Mouse (Mus musculus) bone marrow, adult 2 months (tissue): Measurements from ENCODE around the gene Lcp1. TPM values are rescaled to one million over a fixed set of nuclear protein-coding genes. Genes with fewer than 3 reads are reported as not detected.

Experiments
- H3K27ac ChIP-seq: fragments of 200-500 bp; 2 replicates; pipeline ENCODE4 v1.5.1; 2012; ENCODE audit warnings: low read depth, mild to moderate bottlenecking, control low read depth, inconsistent platforms, low read length; ENCODE audit not compliant: control insufficient read depth, poor library complexity, insufficient read depth
- H3K4me1 ChIP-seq: fragments of 200-500 bp; 2 replicates; pipeline ENCODE4 v1.6.1; 2011; ENCODE audit warnings: low read length; ENCODE audit not compliant: control insufficient read depth, insufficient read depth
- H3K4me3 ChIP-seq: fragments of 200-500 bp; replicated peaks from 2 replicates; pipeline ENCODE3; 2011; ENCODE audit warnings: mild to moderate bottlenecking, low read depth, low read length, control low read depth; ENCODE audit not compliant: control insufficient read depth
- CTCF ChIP-seq: fragments of 200-500 bp; IDR thresholded peaks from 2 replicates; pipeline ENCODE4 v1.5.1; 2011; ENCODE audit warnings: low read length, control low read depth; ENCODE audit not compliant: control insufficient read depth, insufficient read depth
- POLR2A ChIP-seq: fragments of 200-500 bp; IDR thresholded peaks from 2 replicates; pipeline ENCODE4 v1.6.1; 2011; ENCODE audit warnings: low read depth, mild to moderate bottlenecking, control low read depth, low read length, borderline replicate concordance; ENCODE audit not compliant: control insufficient read depth
- WGBS: fragments of 180-500 bp; shearing (Covaris S2); methylation state at CpG from one replicate; pipeline ENCODE4 v1.1.7; 2018; 5-methylcytosine and 5-hydroxymethylcytosine counted together
- polyA plus RNA-seq: library from polyadenylated mRNA; stranded (reverse); fragments of >200 nt; gene quantifications from 2 replicates; pipeline ENCODE4 v1.2.4, GENCODE M21; 2011; ENCODE audit warnings: low replicate concordance; ENCODE audit not compliant: missing spikeins, insufficient read depth, insufficient read length

Gene Lcp1
- polyA plus RNA-seq, 1 experiment = 169 TPM

GRCm38 (mm10) chr14:75250432-75250831, 119.5 kb downstream of the Lcp1 start:
- H3K4me1 ChIP-seq = peaks cover 2% of the 10 kb centered on the region
- H3K4me3 ChIP-seq = no peak overlapping the region
- TF ChIP-seq CTCF (no peak), POLR2A (no peak)
- no peak overlapping the region for H3K27ac ChIP-seq
- WGBS = 63% methylated on average over 3 of the region's 3 CpGs

- Histone ChIP-seq H3K4me3 (no peak overlapping the region), H3K4me1 (peaks cover 2% of the 10 kb centered on the region), H3K27ac (no peak overlapping the region)
- TF ChIP-seq CTCF (peak; percentile 48), POLR2A (no peak)
- WGBS = 45% methylated on average over 5 of the region's 5 CpGs
Observed at GRCm38 (mm10) chr14:75256521-75256920, 125.6 kb downstream of the Lcp1 start.

GRCm38 (mm10) chr14:75269531-75269930, 138.6 kb downstream of the Lcp1 start:
- Histone ChIP-seq H3K4me3 (no peak overlapping the region), H3K4me1 (no peaks in the 10 kb centered on the region), H3K27ac (no peak overlapping the region)
- WGBS = 80% methylated on average over 5 of the region's 5 CpGs
- no peak for TF ChIP-seq POLR2A
- no peak for TF ChIP-seq CTCF

GRCm38 (mm10) chr14:75279716-75280115, 148.8 kb downstream of the Lcp1 start:
- Histone ChIP-seq H3K27ac (no peak overlapping the region), H3K4me3 (no peak overlapping the region), H3K4me1 (no peaks in the 10 kb centered on the region; the same call in 1 of the 2 replicates)
- TF ChIP-seq CTCF = no peak
- TF ChIP-seq POLR2A = no peak
- 76% methylated on average over 6 of the region's 6 CpGs for WGBS

GRCm38 (mm10) chr14:75280406-75280805, 149.5 kb downstream of the Lcp1 start:
- no peaks in the 10 kb centered on the region; the same call in 1 of the 2 replicates for H3K4me1 ChIP-seq
- WGBS = 69% methylated on average over 5 of the region's 5 CpGs
- H3K4me3 ChIP-seq = no peak overlapping the region
- TF ChIP-seq CTCF (no peak), POLR2A (no peak)
- no peak overlapping the region for H3K27ac ChIP-seq

Other genes with a start within 250 kb of the Lcp1 start
- 7.9 and 9.2 TPM in 2 replicates for gene Lrch1, start 183.2 kb upstream of the Lcp1 start, polyA plus RNA-seq
- 8.8 and 14.0 TPM in 2 replicates for gene Rubcnl, start 115.1 kb upstream of the Lcp1 start, polyA plus RNA-seq
- not detected in 2 replicates for gene Lrrc63, start 220 bp upstream of the Lcp1 start, polyA plus RNA-seq
- 1.8 TPM in 1 of 2 replicates, not detected in the other for gene Cpb2, start 111.2 kb downstream of the Lcp1 start, polyA plus RNA-seq
- 14.6 and 19.1 TPM in 2 replicates for gene Zc3h13, start 153.3 kb downstream of the Lcp1 start, polyA plus RNA-seq